Mouse (Mus musculus) lung, postnatal 10 days (tissue): ENCODE measurements around the gene Myh1.
A peak's percentile ranks its signal among the peaks of the same experiment; 100 is the strongest.

Experiments used
- DNase-seq: peaks from one replicate; pipeline ENCODE4 v3.0.0; 2021

Gene Myh1

GRCm38 (mm10) chr11:67199752-67200151 is at the start of gene Myh1:
Gene Myh1, plus strand, starts transcription at chr11:67200052.
- DNase-seq = no peak

GRCm38 (mm10) chr11:67150237-67150636 is 49.6 kb upstream of the Myh1 start:
- no peak for DNase-seq

- no peak for DNase-seq
These were observed 48.7 kb upstream of the Myh1 start for GRCm38 (mm10) chr11:67151159-67151558.

- no peak for DNase-seq
These were observed 47.9 kb upstream of the Myh1 start for GRCm38 (mm10) chr11:67151651-67152630.

GRCm38 (mm10) chr11:67153123-67153522 is 46.7 kb upstream of the Myh1 start:
- peak; percentile 41 for DNase-seq

GRCm38 (mm10) chr11:67153843-67154242 is 46.0 kb upstream of the Myh1 start:
- DNase-seq = no peak

- DNase-seq = no peak
These were observed 44.2 kb upstream of the Myh1 start for GRCm38 (mm10) chr11:67155650-67156049.

GRCm38 (mm10) chr11:67160131-67160530 is 39.7 kb upstream of the Myh1 start:
- DNase-seq = no peak

GRCm38 (mm10) chr11:67163701-67164100 is 36.2 kb upstream of the Myh1 start:
- DNase-seq = no peak

- DNase-seq = no peak
These were observed 35.0 kb upstream of the Myh1 start for GRCm38 (mm10) chr11:67164851-67165250.

- DNase-seq = no peak
These were observed 30.6 kb upstream of the Myh1 start for GRCm38 (mm10) chr11:67169301-67169700.

- no peak for DNase-seq
These were observed 29.1 kb upstream of the Myh1 start, which contains the start of gene Myh2 for GRCm38 (mm10) chr11:67170727-67171126. Gene Myh2, plus strand, starts transcription at chr11:67171027.

- DNase-seq = no peak
These were observed 27.4 kb upstream of the Myh1 start for GRCm38 (mm10) chr11:67172439-67172838.

- no peak for DNase-seq
These were observed 23.5 kb upstream of the Myh1 start for GRCm38 (mm10) chr11:67176376-67176775.

- no peak for DNase-seq
These were observed 9.5 kb upstream of the Myh1 start for GRCm38 (mm10) chr11:67190316-67190715.

GRCm38 (mm10) chr11:67190814-67191213 is 9.0 kb upstream of the Myh1 start:
- no peak for DNase-seq

- DNase-seq = no peak
These were observed 8.4 kb upstream of the Myh1 start for GRCm38 (mm10) chr11:67191496-67191895.

GRCm38 (mm10) chr11:67199321-67199720 is 531 bp upstream of the Myh1 start:
- DNase-seq = no peak

GRCm38 (mm10) chr11:67204766-67205165 is 4.9 kb downstream of the Myh1 start:
- DNase-seq = no peak

GRCm38 (mm10) chr11:67221803-67222202 is 22.0 kb downstream of the Myh1 start:
- DNase-seq = no peak

GRCm38 (mm10) chr11:67224466-67224865 is 24.6 kb downstream of the Myh1 start:
- DNase-seq = no peak

- DNase-seq = no peak
These were observed 28.9 kb downstream of the Myh1 start for GRCm38 (mm10) chr11:67228731-67229130.

- no peak for DNase-seq
These were observed 29.3 kb downstream of the Myh1 start for GRCm38 (mm10) chr11:67229166-67229565.

- DNase-seq = peak; percentile 41
These were observed 30.1 kb downstream of the Myh1 start for GRCm38 (mm10) chr11:67229946-67230345.
